Mouse (Mus musculus) MEL (cell line): ENCODE data around the gene Fyn. TPM values are rescaled to one million over a fixed set of nuclear protein-coding genes. Genes with fewer than 3 reads are reported as not detected.

ENCODE experiments used
- DNase-seq: peaks from one replicate; pipeline ENCODE4 v3.0.0; 2011; ENCODE audit warnings: low read depth, low spot score
- H3K27ac ChIP-seq: 2 replicates; pipeline ENCODE4 v1.5.1; 2012; ENCODE audit warnings: low read depth, mild to moderate bottlenecking, control low read depth, low read length, moderate library complexity; ENCODE audit not compliant: control insufficient read depth
- H3K27me3 ChIP-seq, 2 experiments: fragments of 150-350 bp in 1 of 2; sonication (generic) in 1 of 2; 2 replicates each; pipeline ENCODE4 v1.6.1; 2012; ENCODE audit warnings: low read length in 2 of 2, mild to moderate bottlenecking in 2 of 2, improper control_type of control experiment in 1 of 2, moderate library complexity in 1 of 2; ENCODE audit not compliant: insufficient read depth in 2 of 2, control insufficient read depth in 1 of 2
- H3K36me3 ChIP-seq, 2 experiments: 2 replicates each; pipeline ENCODE4 v1.6.1; 2012 to 2014; ENCODE audit warnings: low read length in 2 of 2, improper control_type of control experiment in 1 of 2, inconsistent platforms in 1 of 2, mild to moderate bottlenecking in 1 of 2; ENCODE audit not compliant: insufficient read depth in 2 of 2, control insufficient read depth in 1 of 2
- H3K4me1 ChIP-seq, 2 experiments: fragments of 150-350 bp in 1 of 2; sonication (generic) in 1 of 2; 2 replicates each; pipeline ENCODE4 v1.6.1; 2012; ENCODE audit warnings: low read length in 2 of 2, improper control_type of control experiment in 1 of 2, mild to moderate bottlenecking in 1 of 2; ENCODE audit not compliant: insufficient read depth in 2 of 2, control insufficient read depth in 1 of 2
- H3K4me3 ChIP-seq, 2 experiments: fragments of 150-350 bp in 1 of 2; sonication (generic) in 1 of 2; 2 replicates each; pipeline ENCODE4 v1.5.1; 2012; ENCODE audit warnings: low read depth in 2 of 2, low read length in 2 of 2, mild to moderate bottlenecking in 2 of 2, moderate library complexity in 2 of 2, control low read depth in 1 of 2, improper control_type of control experiment in 1 of 2; ENCODE audit not compliant: control insufficient read depth in 1 of 2, insufficient read depth in 1 of 2
- H3K79me2 ChIP-seq: 2 replicates; pipeline ENCODE4 v1.6.1; 2012; ENCODE audit warnings: mild to moderate bottlenecking, low read length, moderate library complexity; ENCODE audit not compliant: control insufficient read depth, poor library complexity, insufficient read depth
- H3K9ac ChIP-seq: 2 replicates; pipeline ENCODE4 v1.6.1; 2012; ENCODE audit warnings: low read depth, mild to moderate bottlenecking, control low read depth, low read length, moderate library complexity; ENCODE audit not compliant: control insufficient read depth, poor library complexity, severe bottlenecking
- H3K9me3 ChIP-seq: fragments of 150-350 bp; sonication (generic); replicated peaks from 2 replicates; pipeline ENCODE4 v1.6.1; 2012; ENCODE audit warnings: mild to moderate bottlenecking, low read length, improper control_type of control experiment, moderate library complexity; ENCODE audit not compliant: insufficient read depth
- CHD2 ChIP-seq: IDR thresholded peaks from 2 replicates; pipeline ENCODE4 v1.6.1; 2011; ENCODE audit warnings: low read length, improper control_type of control experiment
- CTCF ChIP-seq, 3 experiments: IDR thresholded peaks in 2 of 3; conservative IDR thresholded peaks in 1 of 3; 2 replicates each; pipeline ENCODE4 v1.5.1; 2011 to 2012; ENCODE audit warnings: low read length in 3 of 3, low read depth in 2 of 3, mild to moderate bottlenecking in 2 of 3, improper control_type of control experiment in 1 of 3, inconsistent platforms in 1 of 3, mixed read lengths in 1 of 3, moderate library complexity in 1 of 3; ENCODE audit not compliant: control insufficient read depth in 1 of 3, insufficient read depth in 1 of 3, poor library complexity in 1 of 3, severe bottlenecking in 1 of 3
- EP300 ChIP-seq, 2 experiments: IDR thresholded peaks; 2 replicates each; pipeline ENCODE4 v1.6.1; 2011; ENCODE audit warnings: improper control_type of control experiment in 2 of 2, low read length in 2 of 2, low read depth in 1 of 2, mild to moderate bottlenecking in 1 of 2
- HCFC1 ChIP-seq: IDR thresholded peaks from 2 replicates; pipeline ENCODE4 v1.6.1; 2012; ENCODE audit warnings: low read depth, mild to moderate bottlenecking, inconsistent platforms, low read length, improper control_type of control experiment, moderate library complexity
- JUND ChIP-seq: IDR thresholded peaks from 2 replicates; pipeline ENCODE4 v1.6.1; 2011; ENCODE audit warnings: low read depth, mild to moderate bottlenecking, improper control_type of control experiment, low read length
- MAX ChIP-seq: IDR thresholded peaks from 2 replicates; pipeline ENCODE4 v1.6.1; 2011; ENCODE audit warnings: low read length, improper control_type of control experiment
- MEF2A ChIP-seq: IDR thresholded peaks from 2 replicates; pipeline ENCODE4 v1.6.1; 2014; ENCODE audit warnings: low read depth, mild to moderate bottlenecking, inconsistent platforms, low read length, improper control_type of control experiment; ENCODE audit not compliant: poor library complexity, insufficient replicate concordance, severe bottlenecking; ENCODE audit errors: extremely low read depth
- MXI1 ChIP-seq: IDR thresholded peaks from 2 replicates; pipeline ENCODE4 v1.6.1; 2011; ENCODE audit warnings: mild to moderate bottlenecking, low read depth, low read length, improper control_type of control experiment
- MYC ChIP-seq: IDR thresholded peaks from 2 replicates; pipeline ENCODE4 v1.6.1; 2011; ENCODE audit warnings: low read depth, mild to moderate bottlenecking, low read length, improper control_type of control experiment, moderate library complexity
- NELFE ChIP-seq: IDR thresholded peaks from 2 replicates; pipeline ENCODE4 v1.6.1; 2011; ENCODE audit warnings: low read depth, low read length, improper control_type of control experiment
- NRF1 ChIP-seq: IDR thresholded peaks from 2 replicates; pipeline ENCODE4 v1.6.1; 2014; ENCODE audit warnings: low read depth, mild to moderate bottlenecking, inconsistent platforms, low read length, improper control_type of control experiment, moderate library complexity; ENCODE audit not compliant: poor library complexity, insufficient read depth, severe bottlenecking
- POLR2A ChIP-seq, 2 experiments: IDR thresholded peaks; 2 replicates each; pipeline ENCODE4 v1.6.1; 2011 to 2012; ENCODE audit warnings: low read length in 2 of 2, mild to moderate bottlenecking in 2 of 2, control low read depth in 1 of 2, improper control_type of control experiment in 1 of 2, low read depth in 1 of 2, moderate library complexity in 1 of 2; ENCODE audit not compliant: control insufficient read depth in 1 of 2, insufficient read depth in 1 of 2, poor library complexity in 1 of 2
- RAD21 ChIP-seq: IDR thresholded peaks from 2 replicates; pipeline ENCODE4 v1.6.1; 2011; ENCODE audit warnings: mild to moderate bottlenecking, low read depth, low read length, improper control_type of control experiment
- SIN3A ChIP-seq: IDR thresholded peaks from 2 replicates; pipeline ENCODE4 v1.6.1; 2012; ENCODE audit warnings: low read length, improper control_type of control experiment, inconsistent platforms
- SMC3 ChIP-seq: IDR thresholded peaks from 2 replicates; pipeline ENCODE4 v1.6.1; 2011; ENCODE audit warnings: low read depth, low read length, improper control_type of control experiment
- TBP ChIP-seq: IDR thresholded peaks from 2 replicates; pipeline ENCODE4 v1.8.0; 2011; ENCODE audit warnings: low read depth, low read length, improper control_type of control experiment
- USF1 ChIP-seq: IDR thresholded peaks from 2 replicates; pipeline ENCODE4 v1.6.1; 2014; ENCODE audit warnings: low read depth, mild to moderate bottlenecking, inconsistent platforms, low read length, improper control_type of control experiment, moderate library complexity
- ZNF384 ChIP-seq: IDR thresholded peaks from 2 replicates; pipeline ENCODE4 v1.6.1; 2012; ENCODE audit warnings: low read depth, mild to moderate bottlenecking, inconsistent platforms, low read length, improper control_type of control experiment
- polyA plus RNA-seq, 2 experiments: library from polyadenylated mRNA; stranded (reverse) in 1 of 2; unstranded in 1 of 2; fragments of >175 nt in 1 of 2; fragments of >200 nt in 1 of 2; gene quantifications; 2 replicates each; pipeline versions ENCODE4 v1.2.1 to v1.2.4; 2012; ENCODE audit warnings: low replicate concordance in 2 of 2, low read depth in 1 of 2; ENCODE audit not compliant: insufficient read length in 2 of 2, insufficient read depth in 1 of 2, missing spikeins in 1 of 2
- total RNA-seq: library from RNA; depleted of rRNA; stranded (reverse); fragments of 300-350 nt; gene quantifications from 2 replicates; pipeline ENCODE4 v1.2.3, GENCODE M21; 2012

Gene Fyn
- total and polyA plus RNA-seq, 3 experiments, result 0.03 TPM; not detected in 2

DNA sequence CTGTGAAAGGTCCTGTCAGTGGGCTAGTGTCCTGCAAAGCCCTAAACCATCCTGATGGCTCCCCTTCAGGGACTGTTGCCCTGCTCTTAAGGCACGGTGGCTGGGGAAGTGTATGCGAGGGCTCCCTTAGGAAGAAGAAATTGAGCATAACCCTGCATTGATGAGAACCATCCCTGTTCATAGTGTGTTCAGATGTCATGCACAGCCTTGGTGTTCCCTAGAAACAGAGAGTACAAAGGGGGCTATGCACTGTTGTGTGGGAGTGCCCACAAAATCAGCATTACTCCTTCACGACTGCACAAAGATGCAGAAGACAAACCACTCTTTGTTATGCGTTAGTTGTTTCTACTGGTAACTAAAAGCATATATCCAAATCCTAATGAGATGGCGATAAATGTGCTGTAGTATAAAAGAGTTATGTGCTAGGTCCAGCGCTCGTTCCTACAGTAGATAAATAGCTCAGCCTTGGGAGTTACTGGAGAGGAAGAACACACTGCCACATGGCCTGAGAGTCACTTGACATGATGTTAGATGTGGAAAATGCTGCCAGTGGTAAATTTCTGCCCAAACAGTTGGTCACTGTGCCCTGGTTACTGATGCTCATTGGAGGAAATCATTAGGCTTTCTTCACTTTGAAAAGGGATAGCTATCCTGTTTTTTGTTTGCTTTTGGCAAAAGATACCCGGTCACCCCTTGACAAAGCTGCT lies 83.4 kb downstream of the Fyn start:
- TF ChIP-seq EP300 (IDR thresholded peaks at IDR 0.05; ENCODE audit: low read depth in 1 of 2, low read length in 2 of 2) (no peak), MAX (no peak), POLR2A (IDR thresholded peaks at IDR 0.05; ENCODE audit: control insufficient read depth in 1 of 2, insufficient read depth in 1 of 2, low read depth in 1 of 2, low read length in 2 of 2, poor library complexity in 1 of 2) (no peak), ZNF384 (no peak), MYC (no peak), NELFE (no peak), MXI1 (no peak), CHD2 (no peak), RAD21 (no peak)
- H3K27ac ChIP-seq, result no peak overlapping the region
- no peak overlapping the region for H3K4me3 ChIP-seq
- no peaks in the 10 kb centered on the region for H3K79me2 ChIP-seq
- H3K9ac ChIP-seq, result no peak overlapping the region
- no peak for DNase-seq
- H3K4me1 ChIP-seq, result no peaks in the 10 kb centered on the region
- no peaks in the 10 kb centered on the region for H3K9me3 ChIP-seq
- no peaks in the 10 kb centered on the region for H3K27me3 ChIP-seq
- H3K36me3 ChIP-seq, result no peaks in the 10 kb centered on the region

DNA sequence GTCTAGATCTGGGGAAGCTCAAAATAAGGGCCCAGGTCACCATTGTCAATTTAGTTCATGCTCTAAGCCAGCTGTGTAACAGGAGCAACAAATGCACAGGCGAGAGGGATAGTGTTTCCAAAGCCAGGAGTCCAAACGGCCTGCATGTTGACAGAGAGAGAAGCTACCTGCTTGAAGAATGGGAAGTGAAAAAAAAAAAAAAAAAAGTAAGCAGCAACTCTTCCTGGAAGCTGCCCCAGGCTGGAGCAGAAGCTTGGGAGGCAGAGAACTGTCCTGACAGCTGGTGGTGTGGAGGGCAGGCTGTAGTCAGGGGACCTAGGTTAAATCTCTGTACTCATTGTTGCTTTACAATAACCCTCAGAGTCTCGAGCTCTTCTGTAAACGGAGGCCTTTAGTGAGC lies 86.7 kb downstream of the Fyn start:
- Histone ChIP-seq H3K27ac (no peak overlapping the region), H3K36me3 (no peaks in the 10 kb centered on the region), H3K4me1 (no peaks in the 10 kb centered on the region), H3K27me3 (no peaks in the 10 kb centered on the region), H3K79me2 (no peaks in the 10 kb centered on the region), H3K4me3 (no peak overlapping the region), H3K9me3 (no peaks in the 10 kb centered on the region), H3K9ac (no peak overlapping the region)
- DNase-seq, result no peak
- no peak for TF ChIP-seq SIN3A
- no peak for TF ChIP-seq SMC3
- no peak for TF ChIP-seq TBP
- TF ChIP-seq NRF1, result no peak
- no peak for TF ChIP-seq MYC
- TF ChIP-seq HCFC1, result no peak

DNA sequence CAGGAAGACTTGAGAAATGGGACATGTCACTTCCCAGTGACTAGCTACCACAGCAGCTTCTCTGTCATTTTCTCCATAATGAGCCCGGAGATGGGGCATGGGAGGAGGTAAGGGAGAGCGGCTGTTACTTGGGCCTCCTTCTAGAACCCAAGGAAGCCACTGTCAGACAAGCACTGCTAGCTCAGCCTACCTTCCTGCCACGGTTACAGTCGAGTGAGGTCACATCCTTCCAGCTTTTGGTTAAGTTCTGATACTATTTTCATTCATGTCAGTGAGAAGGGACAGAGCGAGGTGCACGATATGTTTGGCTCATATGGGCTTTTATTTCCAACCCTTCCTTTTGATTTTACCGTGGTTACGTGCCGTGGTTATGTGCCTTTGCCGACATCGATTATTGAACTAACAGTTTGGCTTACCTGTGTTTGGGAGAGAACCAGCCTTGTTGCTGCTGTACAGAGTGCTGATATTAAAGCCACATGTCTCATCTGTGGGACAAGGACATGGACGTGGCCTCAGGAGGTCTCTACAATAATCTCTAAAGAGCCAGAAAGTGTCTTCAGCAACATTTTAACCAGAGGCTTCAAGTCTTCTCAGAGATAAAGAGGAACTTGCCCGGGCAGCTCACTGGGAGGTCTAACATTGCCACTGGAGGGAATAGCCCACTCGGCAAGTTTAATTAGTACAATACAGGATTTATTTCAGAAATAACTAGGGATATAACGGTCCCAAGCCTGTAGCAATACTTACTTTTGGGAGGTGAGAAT lies 87.4 kb downstream of the Fyn start:
- no peaks in the 10 kb centered on the region for H3K27me3 ChIP-seq
- no peak for TF ChIP-seq POLR2A (IDR thresholded peaks at IDR 0.05; ENCODE audit: control insufficient read depth in 1 of 2, insufficient read depth in 1 of 2, low read depth in 1 of 2, low read length in 2 of 2, poor library complexity in 1 of 2)
- no peak for TF ChIP-seq NRF1
- TF ChIP-seq JUND, result no peak
- no peak for TF ChIP-seq NELFE
- no peak for TF ChIP-seq HCFC1
- TF ChIP-seq CTCF (IDR thresholded peaks at IDR 0.05 in 2 of 3, conservative IDR thresholded peaks at IDR 0.05 in 1 of 3; ENCODE audit: control insufficient read depth in 1 of 3, insufficient read depth in 1 of 3, low read depth in 2 of 3, low read length in 3 of 3, poor library complexity in 1 of 3, severe bottlenecking in 1 of 3), result no peak
- TF ChIP-seq EP300 (IDR thresholded peaks at IDR 0.05; ENCODE audit: low read depth in 1 of 2, low read length in 2 of 2), result no peak
- no peak for TF ChIP-seq ZNF384
- no peak for TF ChIP-seq MXI1
- TF ChIP-seq SIN3A, result no peak
- TF ChIP-seq USF1, result no peak
- no peak for TF ChIP-seq MEF2A
- TF ChIP-seq, all 39 proteins: peak for 0
- no peak overlapping the region for H3K27ac ChIP-seq
- no peaks in the 10 kb centered on the region for H3K9me3 ChIP-seq
- no peak overlapping the region for H3K4me3 ChIP-seq
- H3K36me3 ChIP-seq, result no peaks in the 10 kb centered on the region
- DNase-seq, result no peak
- H3K79me2 ChIP-seq, result no peaks in the 10 kb centered on the region
- H3K4me1 ChIP-seq, result no peaks in the 10 kb centered on the region
- H3K9ac ChIP-seq, result no peak overlapping the region
